Mouse (Mus musculus): Measurements from ENCODE around the gene Phc2. TPM values are rescaled to one million over a fixed set of nuclear protein-coding genes. Genes with fewer than 3 reads are reported as not detected.

The Phc2 gene
- total and polyA plus RNA-seq, 3 experiments = 23.7 to 65.5 TPM; not detected in 1

- Histone ChIP-seq H3K4me1 (ENCODE audit: control insufficient read depth in 1 of 2, insufficient read depth in 2 of 2, low read length in 2 of 2) (peaks cover 6 to 21% of the 10 kb centered on the region in 2 experiments), H3K4me3 (ENCODE audit: control insufficient read depth in 1 of 2, insufficient read depth in 1 of 2, low read depth in 2 of 2, low read length in 2 of 2) (no peak overlapping the region), H3K27me3 (ENCODE audit: control insufficient read depth in 1 of 2, insufficient read depth in 2 of 2, low read length in 2 of 2) (no peaks in the 10 kb centered on the region), H3K36me3 (ENCODE audit: control insufficient read depth in 1 of 2, insufficient read depth in 2 of 2, low read length in 2 of 2) (peaks cover 0 to 23% of the 10 kb centered on the region in 2 experiments; a peak in 2 of 4 replicates), H3K9me3 (replicated peaks; ENCODE audit: insufficient read depth, low read length) (no peaks in the 10 kb centered on the region), H3K79me2 (ENCODE audit: control insufficient read depth, insufficient read depth, low read length, poor library complexity) (no peaks in the 10 kb centered on the region), H3K9ac (ENCODE audit: control insufficient read depth, low read depth, low read length, poor library complexity, severe bottlenecking) (no peak overlapping the region), H3K27ac (ENCODE audit: control insufficient read depth, low read depth, low read length) (no peak overlapping the region)
- no peak for TF ChIP-seq KAT2A (conservative IDR thresholded peaks at IDR 0.05; ENCODE audit: low read depth, low read length)
- no peak for TF ChIP-seq CTCF (IDR thresholded peaks at IDR 0.05 in 2 of 3, conservative IDR thresholded peaks at IDR 0.05 in 1 of 3; ENCODE audit: control insufficient read depth in 1 of 3, insufficient read depth in 1 of 3, low read depth in 2 of 3, low read length in 3 of 3, poor library complexity in 1 of 3, severe bottlenecking in 1 of 3)
- TF ChIP-seq BHLHE40 (IDR thresholded peaks at IDR 0.05; ENCODE audit: borderline replicate concordance, low read depth, low read length) = no peak
- no peak for TF ChIP-seq USF2 (IDR thresholded peaks at IDR 0.05; ENCODE audit: borderline replicate concordance in 1 of 2, insufficient read depth in 1 of 2, low read depth in 1 of 2, low read length in 2 of 2)
- no peak for TF ChIP-seq UBTF (IDR thresholded peaks at IDR 0.05; ENCODE audit: borderline replicate concordance, insufficient read depth, low read depth, low read length)
- no peak for TF ChIP-seq RCOR1 (IDR thresholded peaks at IDR 0.05; ENCODE audit: low read depth, low read length)
- DNase-seq (ENCODE audit: low read depth, low spot score) = no peak
Observed at GRCm38 (mm10) chr4:128721761-128722160, 67.3 kb downstream of the Phc2 start.

- no peaks in the 10 kb centered on the region for H3K27me3 ChIP-seq (ENCODE audit: control insufficient read depth in 1 of 2, insufficient read depth in 2 of 2, low read length in 2 of 2)
- peaks cover 9 to 24% of the 10 kb centered on the region in 2 experiments for H3K4me1 ChIP-seq (ENCODE audit: control insufficient read depth in 1 of 2, insufficient read depth in 2 of 2, low read length in 2 of 2)
- TF ChIP-seq EP300 (IDR thresholded peaks at IDR 0.05; ENCODE audit: low read depth in 1 of 2, low read length in 2 of 2) (no peak), SMC3 (IDR thresholded peaks at IDR 0.05; ENCODE audit: low read depth, low read length) (no peak), MAZ (IDR thresholded peaks at IDR 0.05; ENCODE audit: low read depth, low read length) (no peak)
- peaks cover 9% of the 10 kb centered on the region for H3K79me2 ChIP-seq (ENCODE audit: control insufficient read depth, insufficient read depth, low read length, poor library complexity)
- no peak overlapping the region for H3K27ac ChIP-seq (ENCODE audit: control insufficient read depth, low read depth, low read length)
- H3K4me3 ChIP-seq (ENCODE audit: control insufficient read depth in 1 of 2, insufficient read depth in 1 of 2, low read depth in 2 of 2, low read length in 2 of 2) = no peak overlapping the region
- no peaks in the 10 kb centered on the region for H3K9me3 ChIP-seq (replicated peaks; ENCODE audit: insufficient read depth, low read length)
- no peak for DNase-seq (ENCODE audit: low read depth, low spot score)
- no peak overlapping the region for H3K9ac ChIP-seq (ENCODE audit: control insufficient read depth, low read depth, low read length, poor library complexity, severe bottlenecking)
- peaks cover 0 to 26% of the 10 kb centered on the region in 2 experiments; a peak in 2 of 4 replicates for H3K36me3 ChIP-seq (ENCODE audit: control insufficient read depth in 1 of 2, insufficient read depth in 2 of 2, low read length in 2 of 2)
Observed at GRCm38 (mm10) chr4:128722932-128723331, 68.4 kb downstream of the Phc2 start.

DNA sequence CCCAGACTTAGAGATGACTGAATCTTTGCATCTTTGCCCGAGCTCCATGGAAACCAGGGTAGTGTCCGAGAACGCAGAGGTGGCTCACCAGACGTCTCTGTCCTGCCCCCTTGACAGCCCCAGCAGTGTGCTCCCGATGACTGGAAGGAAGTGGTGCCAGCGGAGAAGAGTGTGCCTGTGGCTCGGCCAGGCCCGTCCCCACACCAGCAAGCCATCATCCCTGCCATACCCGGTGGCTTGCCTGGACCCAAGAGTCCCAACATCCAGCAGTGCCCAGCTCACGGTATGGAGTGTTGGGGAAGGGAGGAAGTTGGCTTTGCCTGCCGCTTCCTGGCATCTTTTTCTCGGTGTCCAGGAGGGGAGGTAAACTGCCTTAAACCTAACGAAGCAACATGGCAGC lies 68.9 kb downstream of the Phc2 start:
- Histone ChIP-seq H3K79me2 (ENCODE audit: control insufficient read depth, insufficient read depth, low read length, poor library complexity) (peaks cover 14% of the 10 kb centered on the region), H3K9me3 (replicated peaks; ENCODE audit: insufficient read depth, low read length) (no peaks in the 10 kb centered on the region), H3K4me1 (ENCODE audit: control insufficient read depth in 1 of 2, insufficient read depth in 2 of 2, low read length in 2 of 2) (peaks cover 9 to 24% of the 10 kb centered on the region in 2 experiments), H3K36me3 (ENCODE audit: control insufficient read depth in 1 of 2, insufficient read depth in 2 of 2, low read length in 2 of 2) (peaks cover 0 to 26% of the 10 kb centered on the region in 2 experiments; a peak in 2 of 4 replicates), H3K27ac (ENCODE audit: control insufficient read depth, low read depth, low read length) (no peak overlapping the region), H3K4me3 (ENCODE audit: control insufficient read depth in 1 of 2, insufficient read depth in 1 of 2, low read depth in 2 of 2, low read length in 2 of 2) (no peak overlapping the region), H3K9ac (ENCODE audit: control insufficient read depth, low read depth, low read length, poor library complexity, severe bottlenecking) (no peak overlapping the region), H3K27me3 (ENCODE audit: control insufficient read depth in 1 of 2, insufficient read depth in 2 of 2, low read length in 2 of 2) (no peaks in the 10 kb centered on the region)
- DNase-seq (ENCODE audit: low read depth, low spot score) = no peak
- TF ChIP-seq RCOR1 (IDR thresholded peaks at IDR 0.05; ENCODE audit: low read depth, low read length) (no peak), E2F4 (IDR thresholded peaks at IDR 0.05; ENCODE audit: borderline replicate concordance, low read depth, low read length) (no peak), SIN3A (IDR thresholded peaks at IDR 0.05; ENCODE audit: low read length) (no peak)

Data from MEL (cell line).